Mouse (Mus musculus): ENCODE measurements at regions not wholly inside any gene's neighbourhood (a gene's known extent, or its start where the extent isn't known, plus 50 kb on each side); places are given as distances from the start of the nearest gene placed in this dataset.
"Not testable (repeated sequence)": the region's sequence is repeated elsewhere in the genome, so short reads cannot be mapped to it uniquely, and the experiment has no call there.

DNA sequence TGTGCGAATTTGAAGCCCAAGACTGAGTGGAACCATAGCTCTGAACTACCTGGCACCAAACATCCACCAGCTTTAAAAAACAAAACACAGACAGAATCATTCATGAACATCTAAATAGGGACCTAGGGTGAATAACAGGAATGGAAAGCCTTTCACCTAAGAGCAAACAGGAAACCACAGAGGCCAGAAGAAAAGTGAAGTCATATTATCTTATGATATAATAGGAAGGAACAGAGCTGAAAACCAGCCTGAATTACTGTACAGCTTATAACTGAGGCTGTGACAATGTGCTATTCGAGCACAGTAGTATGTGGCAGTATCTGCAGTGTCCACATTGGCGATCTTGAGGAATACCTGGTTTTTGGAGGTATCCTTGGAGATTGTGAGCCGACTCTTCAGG, 753.8 kb upstream of the Zfp386 start:
- not testable (repeated sequence) for H3K36me3 ChIP-seq (ENCODE audit: control insufficient read depth, insufficient read depth, low read length); H3K27ac ChIP-seq (ENCODE audit: low read depth, low read length); H3K4me1 ChIP-seq (replicated peaks; ENCODE audit: control insufficient read depth, insufficient read depth, low read length); H3K4me2 ChIP-seq; H3K9me3 ChIP-seq (ENCODE audit: control insufficient read depth, low read length); H3K27me3 ChIP-seq (replicated peaks; ENCODE audit: control insufficient read depth, insufficient read depth, low read length); ATAC-seq (replicated peaks; ENCODE audit: low FRiP score); H3K9ac ChIP-seq (ENCODE audit: low read depth, low read length); H3K4me3 ChIP-seq (ENCODE audit: low read depth, low read length); DNase-seq (ENCODE audit: low spot score)
- WGBS: 66% methylated on average over 4 of the region's 4 CpGs

DNA sequence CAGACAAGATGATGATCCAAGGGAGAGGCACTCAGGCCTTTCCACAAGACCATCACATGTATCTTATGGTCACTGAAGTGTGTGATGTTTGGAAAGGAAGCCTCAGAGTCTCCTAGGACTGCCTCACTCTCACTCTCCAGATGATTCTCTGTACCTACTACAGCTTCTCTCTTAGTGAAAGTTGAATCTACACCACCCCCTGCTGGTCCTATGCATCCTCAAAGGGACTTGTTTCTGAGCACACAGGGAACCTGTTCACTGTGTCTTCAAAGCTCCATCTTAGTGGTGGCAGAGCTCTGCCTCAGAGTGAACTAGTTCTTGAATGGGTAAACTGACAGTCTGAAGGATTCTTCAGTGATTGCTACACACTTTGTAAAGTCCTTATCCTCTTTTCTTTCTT, 749.5 kb upstream of the Zfp386 start:
- not testable (repeated sequence) for H3K9ac ChIP-seq (ENCODE audit: low read depth, low read length); H3K4me3 ChIP-seq (ENCODE audit: low read depth, low read length); H3K27me3 ChIP-seq (replicated peaks; ENCODE audit: control insufficient read depth, insufficient read depth, low read length); H3K9me3 ChIP-seq (ENCODE audit: control insufficient read depth, low read length); H3K4me2 ChIP-seq; H3K27ac ChIP-seq (ENCODE audit: low read depth, low read length); DNase-seq (ENCODE audit: low spot score); ATAC-seq (replicated peaks; ENCODE audit: low FRiP score); H3K4me1 ChIP-seq (replicated peaks; ENCODE audit: control insufficient read depth, insufficient read depth, low read length); H3K36me3 ChIP-seq (ENCODE audit: control insufficient read depth, insufficient read depth, low read length)

DNA sequence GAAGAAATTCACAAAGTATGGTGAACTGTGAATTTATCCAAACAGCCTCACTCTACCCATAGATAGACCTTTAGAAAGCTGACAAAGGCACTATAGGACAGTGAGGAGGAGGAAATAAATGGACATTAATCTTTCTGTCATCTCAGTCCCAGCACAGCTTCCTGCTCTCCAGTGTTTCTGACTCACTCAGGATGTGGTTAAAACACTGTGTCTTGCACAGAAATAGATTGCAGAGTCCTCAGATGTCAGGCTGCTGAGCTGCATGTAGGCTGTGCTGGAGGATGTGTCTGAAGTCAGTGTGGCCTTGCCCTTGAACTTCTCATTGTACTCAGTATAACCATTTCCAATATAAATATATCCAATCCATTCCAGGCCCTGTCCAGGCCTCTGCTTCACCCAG, 735.6 kb upstream of the Zfp386 start:
- no peaks in the 10 kb centered on the region for H3K4me1 ChIP-seq (replicated peaks; ENCODE audit: control insufficient read depth, insufficient read depth, low read length)
- DNase-seq (ENCODE audit: low spot score) (no peak), ATAC-seq (replicated peaks; ENCODE audit: low FRiP score) (peak; percentile 41; the same call in 1 of the 2 replicates)
- H3K9ac ChIP-seq (ENCODE audit: low read depth, low read length): no peak overlapping the region
- no peak overlapping the region for H3K4me2 ChIP-seq
- H3K4me3 ChIP-seq (ENCODE audit: low read depth, low read length): no peak overlapping the region
- H3K36me3 ChIP-seq (ENCODE audit: control insufficient read depth, insufficient read depth, low read length): no peaks in the 10 kb centered on the region
- no peaks in the 10 kb centered on the region for H3K9me3 ChIP-seq (ENCODE audit: control insufficient read depth, low read length)
- no peaks in the 10 kb centered on the region for H3K27me3 ChIP-seq (replicated peaks; ENCODE audit: control insufficient read depth, insufficient read depth, low read length)
- H3K27ac ChIP-seq (ENCODE audit: low read depth, low read length): no peak overlapping the region

DNA sequence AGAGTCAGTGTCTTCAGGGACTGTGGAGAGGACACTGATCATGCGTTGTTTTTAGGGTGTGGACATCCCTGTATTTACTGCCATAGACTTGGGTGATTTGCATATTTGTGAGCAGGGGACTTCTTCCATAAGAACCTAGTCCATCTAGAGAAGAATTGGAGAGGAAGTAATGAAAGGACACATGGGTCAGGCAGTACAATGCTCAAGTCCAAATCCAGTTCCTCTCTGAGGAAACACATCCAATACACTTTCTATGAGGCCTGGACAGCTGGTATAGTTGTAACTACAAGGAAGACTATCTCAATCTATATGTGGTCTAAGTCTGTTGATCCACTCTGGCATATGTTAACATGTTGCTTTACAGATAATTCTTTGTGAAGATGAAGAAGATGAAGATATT, 734.9 kb upstream of the Zfp386 start:
- H3K27me3 ChIP-seq (replicated peaks; ENCODE audit: control insufficient read depth, insufficient read depth, low read length); H3K4me3 ChIP-seq (ENCODE audit: low read depth, low read length); H3K9me3 ChIP-seq (ENCODE audit: control insufficient read depth, low read length); H3K27ac ChIP-seq (ENCODE audit: low read depth, low read length); DNase-seq (ENCODE audit: low spot score); H3K4me1 ChIP-seq (replicated peaks; ENCODE audit: control insufficient read depth, insufficient read depth, low read length); H3K36me3 ChIP-seq (ENCODE audit: control insufficient read depth, insufficient read depth, low read length); H3K9ac ChIP-seq (ENCODE audit: low read depth, low read length); ATAC-seq (replicated peaks; ENCODE audit: low FRiP score); H3K4me2 ChIP-seq: not testable (repeated sequence)
- WGBS: 72% methylated on average over 1 of the region's 1 CpGs

DNA sequence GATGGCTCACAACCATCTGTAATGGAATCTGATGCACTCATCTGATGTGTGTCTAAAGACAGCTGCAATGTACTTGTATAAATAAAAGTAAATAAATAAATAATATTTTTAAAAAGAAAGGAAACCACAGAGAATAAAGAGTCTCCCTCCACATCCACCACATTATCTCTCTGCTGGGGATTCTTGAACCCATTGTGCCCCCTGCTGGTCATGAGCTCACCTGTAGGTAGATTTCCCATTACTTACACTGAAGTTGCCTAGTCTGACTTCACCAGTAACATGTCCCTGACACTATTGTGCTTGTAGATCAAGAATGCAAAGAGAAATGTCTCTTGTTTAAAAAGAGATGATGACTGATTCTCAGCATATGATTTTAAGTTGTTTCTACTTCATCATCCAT, 726.9 kb upstream of the Zfp386 start:
- H3K9me3 ChIP-seq (ENCODE audit: control insufficient read depth, low read length); H3K27ac ChIP-seq (ENCODE audit: low read depth, low read length); H3K36me3 ChIP-seq (ENCODE audit: control insufficient read depth, insufficient read depth, low read length); H3K9ac ChIP-seq (ENCODE audit: low read depth, low read length); H3K4me3 ChIP-seq (ENCODE audit: low read depth, low read length); H3K4me2 ChIP-seq; DNase-seq (ENCODE audit: low spot score); ATAC-seq (replicated peaks; ENCODE audit: low FRiP score); H3K27me3 ChIP-seq (replicated peaks; ENCODE audit: control insufficient read depth, insufficient read depth, low read length); H3K4me1 ChIP-seq (replicated peaks; ENCODE audit: control insufficient read depth, insufficient read depth, low read length): not testable (repeated sequence)

DNA sequence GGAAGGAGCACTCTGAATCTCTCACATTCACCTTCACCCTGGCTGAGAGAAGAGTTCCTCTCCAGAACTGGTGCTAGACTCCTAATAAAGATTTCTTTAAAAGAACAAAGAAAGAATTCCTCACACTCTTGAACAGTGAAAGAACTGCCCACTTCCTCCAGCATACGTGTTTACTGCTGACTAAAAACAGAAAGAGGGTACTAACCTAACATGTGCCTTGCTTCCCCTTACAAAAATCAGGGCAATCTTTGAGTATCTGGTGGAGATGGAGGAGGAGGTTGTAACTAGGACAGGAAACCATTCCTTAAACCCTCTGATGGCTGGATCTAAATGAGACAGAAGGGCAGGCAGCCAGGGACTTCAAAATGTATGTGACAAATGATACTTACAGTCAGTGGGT, 719.1 kb upstream of the Zfp386 start:
- DNase-seq (ENCODE audit: low spot score) (no peak), ATAC-seq (replicated peaks; ENCODE audit: low FRiP score) (no peak)
- H3K4me3 ChIP-seq (ENCODE audit: low read depth, low read length): no peak overlapping the region
- peaks cover 7% of the 10 kb centered on the region for H3K9me3 ChIP-seq (ENCODE audit: control insufficient read depth, low read length)
- no peak overlapping the region for H3K4me2 ChIP-seq
- H3K27ac ChIP-seq (ENCODE audit: low read depth, low read length): no peak overlapping the region
- no peaks in the 10 kb centered on the region for H3K36me3 ChIP-seq (ENCODE audit: control insufficient read depth, insufficient read depth, low read length)
- no peak overlapping the region for H3K9ac ChIP-seq (ENCODE audit: low read depth, low read length)
- WGBS: 42% methylated on average over 1 of the region's 1 CpGs
- no peaks in the 10 kb centered on the region for H3K4me1 ChIP-seq (replicated peaks; ENCODE audit: control insufficient read depth, insufficient read depth, low read length)
- H3K27me3 ChIP-seq (replicated peaks; ENCODE audit: control insufficient read depth, insufficient read depth, low read length): no peaks in the 10 kb centered on the region

DNA sequence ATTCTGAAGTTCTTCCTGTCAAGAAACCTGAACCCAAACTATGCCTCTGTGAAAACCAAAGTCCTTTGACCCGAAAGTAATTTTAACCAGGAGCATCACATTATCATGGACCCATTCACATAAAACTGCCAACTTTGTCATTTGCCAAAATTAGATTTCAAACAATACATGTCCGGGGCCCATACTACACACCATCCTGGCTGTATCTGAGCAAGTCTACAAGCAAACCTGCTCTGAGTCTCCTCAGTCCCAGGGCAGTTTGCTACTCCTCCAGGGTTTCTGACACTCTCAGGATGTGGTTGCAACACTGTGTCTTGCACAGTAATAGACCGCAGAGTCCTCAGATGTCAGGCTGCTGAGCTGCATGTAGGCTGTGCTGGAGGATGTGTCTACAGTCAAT, 712.8 kb upstream of the Zfp386 start:
- ATAC-seq (replicated peaks; ENCODE audit: low FRiP score); H3K4me2 ChIP-seq; H3K27me3 ChIP-seq (replicated peaks; ENCODE audit: control insufficient read depth, insufficient read depth, low read length): not testable (repeated sequence)

DNA sequence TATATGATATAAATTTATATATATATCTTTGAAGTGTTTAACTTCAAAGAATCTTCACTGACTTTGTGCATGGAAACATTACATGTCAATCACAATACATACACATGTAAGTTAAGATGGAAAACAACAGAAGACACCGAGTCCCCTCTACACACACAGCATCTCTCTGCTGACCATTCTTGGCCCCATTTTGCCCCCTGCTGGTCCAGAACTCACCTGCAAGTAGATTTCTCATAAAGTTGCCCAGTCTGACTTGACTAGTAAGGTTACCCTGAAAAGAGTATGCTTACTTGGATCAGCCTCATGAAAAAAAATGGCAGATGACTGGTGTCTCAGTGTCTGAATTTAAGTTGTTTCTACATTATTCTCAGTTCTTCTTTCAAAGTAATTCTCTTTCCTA, 710.9 kb upstream of the Zfp386 start:
- Histone ChIP-seq H3K9me3 (ENCODE audit: control insufficient read depth, low read length) (no peaks in the 10 kb centered on the region), H3K4me2 (no peak overlapping the region), H3K36me3 (ENCODE audit: control insufficient read depth, insufficient read depth, low read length) (no peaks in the 10 kb centered on the region), H3K4me3 (ENCODE audit: low read depth, low read length) (no peak overlapping the region), H3K9ac (ENCODE audit: low read depth, low read length) (no peak overlapping the region), H3K27ac (ENCODE audit: low read depth, low read length) (no peak overlapping the region), H3K27me3 (replicated peaks; ENCODE audit: control insufficient read depth, insufficient read depth, low read length) (no peaks in the 10 kb centered on the region), H3K4me1 (replicated peaks; ENCODE audit: control insufficient read depth, insufficient read depth, low read length) (no peaks in the 10 kb centered on the region)
- ATAC-seq (replicated peaks; ENCODE audit: low FRiP score) (no peak), DNase-seq (ENCODE audit: low spot score) (no peak)
- 80% methylated on average over 1 of the region's 1 CpGs for WGBS

More for the DNA sequence above, 712.8 kb upstream of the Zfp386 start:
- not testable (repeated sequence) for H3K9ac ChIP-seq (ENCODE audit: low read depth, low read length); H3K4me1 ChIP-seq (replicated peaks; ENCODE audit: control insufficient read depth, insufficient read depth, low read length); H3K9me3 ChIP-seq (ENCODE audit: control insufficient read depth, low read length); DNase-seq (ENCODE audit: low spot score); H3K4me3 ChIP-seq (ENCODE audit: low read depth, low read length); H3K36me3 ChIP-seq (ENCODE audit: control insufficient read depth, insufficient read depth, low read length); H3K27ac ChIP-seq (ENCODE audit: low read depth, low read length)
- 68% methylated on average over 2 of the region's 3 CpGs for WGBS

DNA sequence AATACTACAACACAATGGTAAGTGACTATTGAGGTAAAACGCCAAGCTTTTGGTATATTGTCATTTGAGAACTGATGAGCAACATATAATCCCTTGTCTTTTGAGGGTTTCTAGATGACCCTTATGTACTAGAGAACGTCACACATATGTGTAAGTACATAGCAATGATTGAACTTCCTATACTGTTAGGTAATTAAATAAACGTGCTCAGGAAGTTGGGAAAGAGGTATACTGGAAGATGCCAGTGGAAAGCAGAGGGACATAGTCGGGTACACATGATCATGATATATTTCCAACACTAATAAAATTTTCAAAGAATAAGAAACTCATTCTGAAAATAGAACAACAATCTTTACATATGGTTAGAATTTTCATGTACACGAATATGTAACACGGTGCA, 701.4 kb upstream of the Zfp386 start:
- 45% methylated on average over 3 of the region's 6 CpGs for WGBS
- H3K4me1 ChIP-seq (replicated peaks; ENCODE audit: control insufficient read depth, insufficient read depth, low read length); H3K9me3 ChIP-seq (ENCODE audit: control insufficient read depth, low read length); H3K36me3 ChIP-seq (ENCODE audit: control insufficient read depth, insufficient read depth, low read length); H3K4me2 ChIP-seq; DNase-seq (ENCODE audit: low spot score); H3K9ac ChIP-seq (ENCODE audit: low read depth, low read length); H3K4me3 ChIP-seq (ENCODE audit: low read depth, low read length); H3K27ac ChIP-seq (ENCODE audit: low read depth, low read length); ATAC-seq (replicated peaks; ENCODE audit: low FRiP score); H3K27me3 ChIP-seq (replicated peaks; ENCODE audit: control insufficient read depth, insufficient read depth, low read length): not testable (repeated sequence)
